Mouse (Mus musculus) lung, embryonic 16.5 days (tissue): ENCODE data around the gene Fam57b. TPM values are rescaled to one million over a fixed set of nuclear protein-coding genes. Genes with fewer than 3 reads are reported as not detected.

Source experiments
- ATAC-seq: fragments of 200-750 bp; cut with Nextera tagmentation; 2 replicates; pipeline ENCODE4 v1.8.0; 2017; ENCODE audit warnings: low read depth, mild to moderate bottlenecking, moderate library complexity
- H3K27ac ChIP-seq: fragments of 300-500 bp; sonication (generic); 2 replicates; pipeline ENCODE4 v1.5.1; 2014; ENCODE audit warnings: mild to moderate bottlenecking, control low read depth, low read length
- H3K27me3 ChIP-seq: fragments of 300-500 bp; sonication (generic); 2 replicates; pipeline ENCODE4 v1.6.1; 2014; ENCODE audit warnings: low read depth, low read length, mixed read lengths; ENCODE audit not compliant: control insufficient read depth, insufficient read depth
- H3K36me3 ChIP-seq: fragments of 300-500 bp; sonication (generic); 2 replicates; pipeline ENCODE4 v1.6.1; 2014; ENCODE audit warnings: low read length; ENCODE audit not compliant: control insufficient read depth, insufficient read depth
- H3K4me1 ChIP-seq: fragments of 300-500 bp; sonication (generic); replicated peaks from 2 replicates; pipeline ENCODE4 v1.6.1; 2014; ENCODE audit warnings: low read length, mixed read lengths; ENCODE audit not compliant: control insufficient read depth, insufficient read depth
- H3K4me2 ChIP-seq: fragments of 300-500 bp; sonication (generic); 2 replicates; pipeline ENCODE4 v1.6.1; 2014; ENCODE audit warnings: low read depth, low read length, control low read depth
- H3K4me3 ChIP-seq: fragments of 300-500 bp; sonication (generic); 2 replicates; pipeline ENCODE4 v1.5.1; 2014; ENCODE audit warnings: mild to moderate bottlenecking, low read length, control low read depth
- H3K9ac ChIP-seq: fragments of 300-500 bp; sonication (generic); 2 replicates; pipeline ENCODE4 v1.6.1; 2014; ENCODE audit warnings: low read length, control low read depth
- H3K9me3 ChIP-seq: fragments of 300-500 bp; sonication (generic); 2 replicates; pipeline ENCODE4 v1.6.1; 2016; ENCODE audit warnings: low read length; ENCODE audit not compliant: control insufficient read depth
- WGBS: fragments of 180-500 bp; shearing (Covaris S2); extraction: QIAGEN DNeasy Blood & Tissue Kit; methylation state at CpG from one replicate; pipeline ENCODE4 v1.1.7; 2014; 5-methylcytosine and 5-hydroxymethylcytosine counted together
- polyA plus RNA-seq: library from polyadenylated mRNA; unstranded; fragments of >200 nt; fragmentation: Nextera tagmentation; extraction: Ambion mirVana; gene quantifications from 2 replicates; pipeline ENCODE4 v1.2.1, GENCODE M21; 2015

Gene Fam57b
- polyA plus RNA-seq, 1 experiment from 2014 or later: 0.36 TPM

DNA sequence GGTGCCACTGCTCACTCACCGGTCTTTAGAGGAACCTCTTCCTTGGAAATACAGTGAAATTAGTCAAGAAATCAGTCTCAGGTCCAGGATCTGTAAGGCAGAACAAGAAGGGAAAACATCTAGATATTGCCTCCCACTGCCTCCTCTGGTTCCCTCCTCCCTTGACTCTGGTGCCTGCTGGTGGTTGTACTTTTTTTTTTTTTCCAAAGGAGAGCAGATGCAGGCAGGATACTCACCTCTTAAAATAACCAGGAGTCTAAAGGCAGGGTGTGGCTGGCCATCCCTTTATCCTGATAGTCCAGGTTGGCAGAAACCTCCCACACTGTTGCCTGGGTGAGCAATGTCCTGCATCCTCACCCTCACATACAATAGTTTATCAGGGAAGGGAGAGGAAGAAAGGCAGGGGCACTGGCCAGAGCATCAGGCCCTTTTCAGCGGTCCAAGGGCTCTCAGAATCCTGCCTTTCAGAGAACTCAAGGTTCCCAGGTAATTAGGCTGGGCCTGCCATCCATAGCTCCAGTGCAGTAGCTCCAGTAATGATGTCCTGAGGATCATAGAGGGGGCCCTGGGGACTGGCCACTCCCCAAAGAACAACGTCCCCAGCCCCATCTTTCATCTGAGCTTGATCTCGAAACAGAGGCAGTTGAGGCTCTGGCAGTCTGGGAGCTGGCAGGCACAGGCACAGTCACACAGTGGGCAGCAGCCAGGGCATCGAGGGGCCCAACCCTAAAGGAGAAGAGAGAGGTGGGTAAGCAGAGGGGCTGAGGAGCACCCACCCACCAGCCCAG lies 3.0 kb downstream of the Fam57b start:
- Histone ChIP-seq H3K9me3 (no peaks in the 10 kb centered on the region), H3K27ac (peak overlapping the region; percentile 98), H3K4me3 (peak overlapping the region; percentile 74), H3K36me3 (peaks cover 16% of the 10 kb centered on the region), H3K4me1 (peaks cover 26% of the 10 kb centered on the region), H3K27me3 (no peaks in the 10 kb centered on the region), H3K9ac (peak overlapping the region; percentile 74), H3K4me2 (peak overlapping the region; percentile 72)
- WGBS: 56% methylated on average over 5 of the region's 5 CpGs
- ATAC-seq: no peak

DNA sequence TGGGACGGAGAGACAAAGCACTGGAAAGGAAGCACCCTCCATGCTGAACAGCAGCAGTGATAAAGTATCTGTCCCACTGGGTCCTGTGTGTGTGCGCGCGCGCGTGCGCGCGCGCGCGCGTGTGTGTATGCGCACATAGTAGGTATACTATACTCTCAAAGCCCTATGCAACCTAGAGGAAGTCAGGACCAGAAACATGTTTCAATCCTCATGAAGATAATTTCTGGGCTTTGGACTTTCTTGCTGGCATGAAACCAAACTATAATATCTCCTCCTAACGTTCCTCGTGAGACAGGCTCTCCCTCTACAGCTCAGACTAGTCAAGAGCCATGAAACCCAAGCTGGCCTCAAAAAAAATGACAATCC lies 3.6 kb downstream of the Fam57b start:
- peaks cover 26% of the 10 kb centered on the region for H3K4me1 ChIP-seq
- ATAC-seq: no peak
- no peak overlapping the region for H3K4me3 ChIP-seq
- H3K9me3 ChIP-seq: no peaks in the 10 kb centered on the region
- H3K4me2 ChIP-seq: no peak overlapping the region
- no peaks in the 10 kb centered on the region for H3K27me3 ChIP-seq
- WGBS: 90% methylated on average over 16 of the region's 16 CpGs
- peaks cover 12% of the 10 kb centered on the region for H3K36me3 ChIP-seq
- H3K27ac ChIP-seq: no peak overlapping the region
- 0 out of 2 replicates have a peak overlapping the region, but pooled peaks have one; percentile 74 for H3K9ac ChIP-seq

DNA sequence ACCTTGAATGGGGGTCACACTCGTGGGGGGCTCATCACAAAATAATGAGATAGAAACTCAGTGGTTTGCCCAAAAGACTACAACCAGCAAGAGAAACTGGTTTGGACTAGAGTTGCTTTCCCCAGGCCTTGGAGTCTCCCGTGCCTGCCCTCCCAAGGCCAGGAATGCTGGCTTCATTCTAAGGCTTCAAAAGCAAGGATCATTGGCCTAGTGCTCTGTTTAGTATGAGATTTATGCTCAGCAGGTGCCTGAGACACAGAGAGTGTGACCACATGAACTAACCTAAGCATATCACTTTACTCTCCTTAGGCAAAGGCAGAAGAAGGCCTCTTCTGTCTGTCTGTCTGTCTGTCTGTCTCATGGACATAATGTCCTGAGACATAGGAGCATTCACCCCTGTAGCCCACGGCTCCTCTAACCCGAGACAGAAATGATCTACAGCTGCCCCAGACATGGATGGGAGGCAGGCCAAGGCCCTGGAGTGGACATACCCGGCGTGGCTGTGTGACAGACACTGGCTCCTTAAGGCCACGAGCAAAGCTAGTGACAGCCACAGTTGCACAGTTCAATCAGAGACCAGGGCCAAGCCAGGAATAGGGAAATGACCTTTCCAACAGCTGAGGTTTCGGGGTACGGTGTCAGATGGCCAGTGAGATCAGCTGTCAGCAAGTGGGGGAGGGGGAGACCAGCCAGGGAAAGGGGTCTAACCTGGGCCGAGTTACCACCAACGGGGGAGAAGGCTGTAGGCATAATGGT lies 4.8 kb downstream of the Fam57b start:
- no peak overlapping the region for H3K4me2 ChIP-seq
- no peak for ATAC-seq
- no peaks in the 10 kb centered on the region for H3K9me3 ChIP-seq
- peaks cover 28% of the 10 kb centered on the region for H3K4me1 ChIP-seq
- H3K27ac ChIP-seq: no peak overlapping the region
- no peaks in the 10 kb centered on the region for H3K27me3 ChIP-seq
- H3K36me3 ChIP-seq: peaks cover 2% of the 10 kb centered on the region; the same call in 1 of the 2 replicates
- H3K9ac ChIP-seq: no peak overlapping the region
- H3K4me3 ChIP-seq: no peak overlapping the region
- 81% methylated on average over 11 of the region's 11 CpGs for WGBS

DNA sequence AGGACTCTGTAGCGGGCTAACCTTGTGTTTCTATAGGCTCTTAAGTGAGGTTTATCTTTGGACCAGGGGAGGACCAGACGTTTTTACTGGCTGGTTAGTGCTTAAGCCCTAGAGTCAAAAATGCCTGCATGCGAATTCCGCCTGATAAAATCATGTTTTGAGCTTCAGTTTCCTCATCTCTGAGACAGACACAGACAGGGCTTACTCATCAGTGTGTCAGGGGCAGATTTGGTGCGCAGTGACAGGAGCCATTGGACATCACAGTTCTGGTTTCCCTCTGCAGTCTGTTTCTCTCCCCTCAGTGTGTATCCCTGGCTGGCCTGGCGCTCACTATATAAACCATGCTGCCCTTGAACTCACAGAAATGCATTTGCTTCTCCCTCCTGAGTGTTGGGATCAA lies 5.7 kb downstream of the Fam57b start:
- H3K4me2 ChIP-seq: no peak overlapping the region
- no peak for ATAC-seq
- peaks cover 2% of the 10 kb centered on the region; the same call in 1 of the 2 replicates for H3K36me3 ChIP-seq
- 78% methylated on average over 6 of the region's 6 CpGs for WGBS
- no peak overlapping the region for H3K9ac ChIP-seq
- H3K9me3 ChIP-seq: no peaks in the 10 kb centered on the region
- H3K27me3 ChIP-seq: no peaks in the 10 kb centered on the region
- H3K27ac ChIP-seq: no peak overlapping the region
- no peak overlapping the region for H3K4me3 ChIP-seq
- peaks cover 28% of the 10 kb centered on the region for H3K4me1 ChIP-seq

DNA sequence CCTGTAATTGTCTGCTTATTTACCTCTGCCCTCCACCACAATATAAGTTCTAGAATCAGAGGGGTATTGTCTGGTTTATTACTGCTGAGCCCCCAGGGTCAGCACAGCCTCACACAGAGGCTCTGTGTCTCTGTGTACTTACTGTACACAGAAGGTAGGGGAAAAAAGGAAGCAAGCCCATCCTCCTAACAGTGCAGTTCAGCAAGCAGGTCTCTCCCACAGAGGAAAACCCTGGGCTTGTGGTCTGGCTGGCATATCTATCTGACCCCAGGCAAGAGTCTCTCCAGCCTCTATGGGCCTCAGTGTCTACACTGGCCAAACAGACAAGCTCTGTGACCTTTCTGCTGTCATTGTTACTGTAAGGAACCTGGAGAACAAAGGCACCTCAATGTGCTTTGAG lies 6.3 kb downstream of the Fam57b start:
- Histone ChIP-seq H3K36me3 (peaks cover 2% of the 10 kb centered on the region; the same call in 1 of the 2 replicates), H3K4me3 (no peak overlapping the region), H3K4me2 (no peak overlapping the region), H3K9me3 (no peaks in the 10 kb centered on the region), H3K9ac (no peak overlapping the region), H3K27me3 (no peaks in the 10 kb centered on the region), H3K27ac (no peak overlapping the region), H3K4me1 (peaks cover 32% of the 10 kb centered on the region)
- no peak for ATAC-seq

DNA sequence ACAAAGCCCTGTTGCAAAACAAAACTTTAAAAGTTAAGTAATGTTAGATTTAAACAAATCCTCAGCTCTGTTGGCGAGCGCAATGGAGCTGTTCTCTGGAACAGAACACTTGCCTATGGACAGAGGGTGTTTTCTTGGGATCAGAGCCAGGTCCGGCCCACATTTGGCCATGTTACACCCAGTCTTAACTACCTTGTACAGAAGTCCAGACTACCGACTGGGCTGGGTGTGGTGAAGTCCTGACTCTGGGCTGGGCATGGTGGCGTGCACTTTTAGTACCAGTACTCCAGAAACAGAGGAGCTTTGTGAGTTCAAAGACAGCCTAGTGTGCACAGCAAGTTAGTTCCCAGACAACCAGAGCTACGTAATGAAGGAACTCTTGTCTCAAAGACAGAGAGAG lies 9.5 kb downstream of the Fam57b start:
- no peak overlapping the region; the same call in 1 of the 2 replicates for H3K4me2 ChIP-seq
- 43% methylated on average over 6 of the region's 6 CpGs for WGBS
- peak; percentile 43; the same call in 1 of the 2 replicates for ATAC-seq
- H3K4me1 ChIP-seq: peaks cover 21% of the 10 kb centered on the region
- no peak overlapping the region; the same call in 1 of the 2 replicates for H3K9ac ChIP-seq
- H3K36me3 ChIP-seq: peaks cover 2% of the 10 kb centered on the region; the same call in 1 of the 2 replicates
- H3K27ac ChIP-seq: peak overlapping the region; percentile 20; the same call in 1 of the 2 replicates
- H3K27me3 ChIP-seq: no peaks in the 10 kb centered on the region
- no peaks in the 10 kb centered on the region for H3K9me3 ChIP-seq
- no peak overlapping the region for H3K4me3 ChIP-seq

DNA sequence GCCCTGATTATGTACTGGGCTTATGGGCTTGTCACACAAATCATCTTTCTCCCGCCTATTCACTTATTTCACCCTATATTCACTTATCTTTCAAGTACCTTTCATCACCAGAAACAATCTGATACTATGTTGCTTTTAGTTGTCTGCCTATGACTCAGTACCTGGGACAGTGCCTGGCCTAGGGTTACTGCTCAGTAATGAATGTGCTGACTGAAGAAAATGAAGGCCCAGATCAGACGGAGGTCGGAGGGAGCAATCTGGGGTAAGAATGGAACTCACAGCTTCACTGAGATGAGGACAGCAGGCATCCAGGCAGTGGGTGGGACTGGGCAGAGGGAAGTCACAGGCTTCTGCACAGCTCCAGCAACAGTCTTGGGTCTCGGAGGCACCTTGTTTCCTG lies 9.9 kb downstream of the Fam57b start:
- Histone ChIP-seq H3K36me3 (peaks cover 2% of the 10 kb centered on the region; the same call in 1 of the 2 replicates), H3K27ac (peak overlapping the region; percentile 20; the same call in 1 of the 2 replicates), H3K9me3 (no peaks in the 10 kb centered on the region), H3K27me3 (no peaks in the 10 kb centered on the region), H3K4me1 (peaks cover 21% of the 10 kb centered on the region), H3K4me2 (peak overlapping the region; percentile 87), H3K9ac (peak overlapping the region; percentile 3; the same call in 1 of the 2 replicates), H3K4me3 (no peak overlapping the region; the same call in 1 of the 2 replicates)
- 59% methylated on average over 4 of the region's 4 CpGs for WGBS
- no peak for ATAC-seq

DNA sequence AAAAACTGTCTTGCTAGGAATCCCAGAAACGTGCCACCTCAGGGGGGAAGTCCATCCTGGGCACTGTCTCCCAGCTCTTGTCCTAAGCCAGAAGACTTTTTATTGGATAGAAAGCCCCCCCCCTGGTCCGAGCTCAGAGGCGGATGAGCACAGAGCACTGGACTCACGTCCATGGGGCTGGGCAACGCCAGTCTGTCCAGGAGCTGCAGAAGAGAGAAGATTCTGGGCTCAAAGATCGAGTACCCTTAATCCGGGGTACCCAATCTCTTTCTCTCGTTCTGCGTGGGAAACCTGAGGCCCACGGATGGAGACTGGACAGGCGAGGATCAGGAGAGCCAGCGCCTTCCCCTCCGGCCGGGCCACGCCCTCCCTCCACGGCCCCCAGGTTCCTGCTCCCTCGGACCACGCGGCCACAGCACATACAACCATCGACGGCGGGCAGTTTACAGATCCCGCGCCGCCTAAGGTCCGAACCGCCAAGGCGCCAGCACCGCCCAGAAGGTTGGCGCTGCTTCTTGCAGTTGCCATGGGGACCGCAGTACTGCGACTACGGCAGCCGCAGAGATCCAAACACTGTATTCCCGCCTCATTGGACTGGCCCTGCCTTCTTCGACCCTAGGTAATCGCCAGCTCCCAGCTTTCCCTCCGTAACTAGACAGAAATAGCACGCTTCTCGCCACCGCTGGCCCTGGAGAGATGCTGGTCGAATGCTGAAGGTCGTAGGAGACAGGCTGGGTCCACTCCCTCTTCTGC lies 11.4 kb downstream of the Fam57b start:
- H3K36me3 ChIP-seq: peaks cover 2% of the 10 kb centered on the region; the same call in 1 of the 2 replicates
- H3K4me3 ChIP-seq: peak overlapping the region; percentile 74
- peak overlapping the region; percentile 87 for H3K4me2 ChIP-seq
- peak; percentile 95 for ATAC-seq
- H3K9me3 ChIP-seq: no peaks in the 10 kb centered on the region
- H3K27me3 ChIP-seq: no peaks in the 10 kb centered on the region
- WGBS: under 1% methylated on average over 43 of the region's 43 CpGs
- H3K9ac ChIP-seq: peak overlapping the region; percentile 83
- peak overlapping the region; percentile 74 for H3K27ac ChIP-seq
- peaks cover 22% of the 10 kb centered on the region for H3K4me1 ChIP-seq
